Mouse (Mus musculus) 3T3-L1 (cell line): Measurements from ENCODE around the gene Spata31d1b.
"Not testable (repeated sequence)": the region's sequence is repeated elsewhere in the genome, so short reads cannot be mapped to it uniquely, and the experiment has no call there.

Source experiments
- DNase-seq: peaks from one replicate; pipeline ENCODE4 v3.0.0-alpha.2; 2015; ENCODE audit warnings: low read depth, low spot score

Spata31d1b gene

GRCm38 (mm10) chr13:59711984-59712383, at the start of gene Spata31d1b:
Spata31d1b (plus strand) TSS chr13:59712284.
- DNase-seq, result not testable (repeated sequence)

GRCm38 (mm10) chr13:59663939-59664712, 48.0 kb upstream of the Spata31d1b start:
- DNase-seq, result no peak

- DNase-seq, result no peak
These were observed 44.3 kb upstream of the Spata31d1b start for GRCm38 (mm10) chr13:59667763-59668162.

DNA sequence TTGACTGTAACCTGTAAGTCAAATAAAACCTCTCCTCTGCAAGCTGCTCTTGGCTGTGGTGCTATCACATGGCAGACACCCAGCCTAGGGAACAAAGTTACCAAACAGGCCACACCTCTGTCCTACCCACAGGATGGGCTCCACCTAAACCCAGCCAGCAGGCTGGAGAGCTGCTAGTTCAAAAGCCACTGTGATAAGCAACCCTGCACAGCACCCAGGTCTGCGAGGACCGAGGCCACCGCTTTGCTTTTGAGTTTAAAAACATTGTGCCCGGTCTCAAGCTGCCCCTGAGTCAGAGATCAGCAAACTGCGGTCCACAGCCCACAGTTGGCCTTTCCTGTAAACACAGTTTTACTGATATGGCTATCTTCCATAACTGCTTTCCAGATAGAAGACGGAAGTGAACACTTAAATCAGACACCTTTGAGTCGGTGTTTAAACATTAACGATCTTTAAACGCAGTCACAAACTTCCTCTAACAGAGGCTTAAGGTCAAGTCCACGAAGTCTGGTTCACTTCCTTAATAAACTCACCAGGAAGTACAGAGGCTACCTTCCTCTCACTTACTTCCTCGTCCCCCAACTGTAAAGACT, 43.5 kb upstream of the Spata31d1b start:
- no peak for DNase-seq

DNA sequence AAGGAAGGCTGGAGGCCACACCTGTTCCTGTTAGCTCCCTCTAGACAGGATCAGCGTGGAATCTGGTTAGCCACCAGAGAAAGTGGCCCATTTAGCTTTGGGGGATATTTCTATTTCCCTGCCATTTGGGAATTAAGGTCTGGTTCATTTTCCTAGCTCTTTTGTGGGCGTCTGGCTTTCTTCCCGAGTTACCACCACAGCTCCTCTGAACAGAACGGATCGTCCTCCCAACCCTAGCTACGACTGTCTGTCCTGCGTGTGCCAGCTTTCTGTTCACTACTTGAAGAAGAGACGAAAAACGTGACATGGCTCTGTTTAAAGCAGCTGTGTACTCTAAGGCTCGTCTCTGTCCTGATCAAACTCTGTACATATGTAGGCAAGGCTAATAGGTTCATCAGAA, 42.1 kb upstream of the Spata31d1b start:
- no peak for DNase-seq

DNA sequence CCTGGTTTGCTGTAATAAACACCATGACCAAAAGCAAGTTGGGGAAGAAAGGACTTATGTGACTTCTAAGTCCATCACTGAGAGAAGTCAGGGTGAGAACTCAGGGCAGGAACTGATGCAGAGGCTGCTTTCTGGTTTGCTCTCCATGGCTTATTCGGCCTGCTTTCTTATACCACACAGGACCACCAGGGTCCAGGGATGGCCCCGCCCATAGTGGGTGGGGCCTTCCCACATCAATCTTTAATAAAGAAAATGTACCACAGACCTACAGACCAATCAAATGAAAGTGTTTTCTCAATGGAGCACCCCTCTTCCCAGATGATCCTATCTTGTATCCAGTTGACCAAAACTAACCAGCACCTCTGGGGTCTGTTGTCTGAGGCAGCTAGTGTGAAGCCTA, 40.6 kb upstream of the Spata31d1b start:
- no peak for DNase-seq

DNA sequence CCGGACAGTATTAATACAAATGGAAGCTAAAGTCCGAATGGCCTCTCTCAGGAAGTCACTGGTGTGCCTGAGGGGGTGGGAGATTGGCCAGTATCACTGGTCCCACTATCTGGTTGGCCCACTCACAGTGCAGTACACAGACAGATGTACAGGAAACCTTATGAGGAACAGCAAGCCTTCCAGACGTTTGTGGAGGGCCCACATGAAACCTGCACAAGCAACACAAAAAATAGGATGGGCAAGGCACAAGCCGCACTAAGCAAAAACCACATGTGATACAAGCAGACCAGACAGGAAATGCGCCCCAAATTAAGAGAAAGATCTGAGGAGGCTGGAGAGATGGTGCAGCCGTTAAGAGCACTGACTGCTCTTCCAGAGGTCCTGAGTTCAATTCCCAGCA, 39.8 kb upstream of the Spata31d1b start:
- no peak for DNase-seq

DNA sequence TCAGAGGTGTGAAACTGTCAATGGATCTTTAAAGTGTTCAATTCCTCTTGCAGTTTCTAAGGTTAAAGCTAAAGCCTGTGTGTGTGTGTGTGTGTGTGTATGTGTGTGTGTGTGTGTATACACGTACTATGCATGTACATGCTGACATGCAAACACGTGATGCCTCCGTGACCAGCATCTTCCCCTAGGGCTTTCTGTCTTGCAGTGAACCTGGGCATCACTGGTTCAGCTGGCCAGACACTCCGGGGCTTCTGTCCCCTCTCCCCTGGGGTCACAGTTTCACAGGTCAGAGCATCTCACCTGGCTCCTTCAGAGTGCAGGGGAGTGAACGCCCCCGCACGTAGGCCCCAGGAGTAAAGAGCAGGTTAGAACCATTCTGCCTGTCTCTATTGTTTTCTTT, 38.5 kb upstream of the Spata31d1b start:
- DNase-seq, result no peak

- peak; percentile 26 for DNase-seq
These were observed 37.9 kb upstream of the Spata31d1b start for GRCm38 (mm10) chr13:59674215-59674614.

GRCm38 (mm10) chr13:59674761-59675150, 37.3 kb upstream of the Spata31d1b start:
- DNase-seq, result no peak

DNA sequence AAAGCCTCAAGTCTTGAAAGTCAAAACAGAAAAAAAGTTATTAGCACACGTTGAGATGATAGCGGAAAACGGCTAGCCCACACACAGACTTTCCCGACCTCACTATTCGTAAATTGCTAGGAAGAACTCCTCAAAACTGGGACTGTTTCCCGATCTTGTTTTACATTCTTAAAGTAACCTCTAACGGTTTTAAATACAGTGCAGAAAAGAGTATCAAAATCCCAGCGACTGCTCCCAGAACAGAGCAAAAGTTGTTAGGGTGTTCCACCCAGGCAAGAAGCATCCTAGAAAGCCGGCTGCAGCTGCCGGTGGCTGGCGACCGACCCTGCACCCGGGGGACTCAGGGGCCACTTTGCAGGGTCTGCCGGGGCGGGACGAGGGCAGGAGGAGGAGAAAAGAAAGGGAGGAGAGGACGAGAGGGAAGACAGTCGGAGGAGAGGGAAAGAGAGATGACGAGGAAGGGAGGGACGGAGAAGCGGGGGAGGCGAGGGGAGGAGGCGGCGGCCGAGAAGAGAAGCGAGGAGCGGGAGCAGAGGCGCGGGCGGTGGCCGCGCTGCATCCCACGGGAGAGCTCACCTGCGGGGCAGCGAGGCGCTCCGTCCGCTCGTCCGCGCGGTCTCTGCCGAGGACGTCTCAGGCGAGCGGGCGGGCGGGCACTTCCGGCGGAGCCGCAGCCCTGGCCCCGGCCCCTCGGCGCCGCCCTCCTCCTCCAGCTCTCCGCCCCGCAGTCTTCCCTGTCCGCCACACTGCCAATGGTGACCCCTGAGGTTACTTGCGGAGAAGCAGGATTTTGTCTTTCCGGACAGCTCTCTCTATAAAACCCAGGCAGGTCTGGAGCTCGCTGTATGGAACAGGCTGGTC, 36.7 kb upstream of the Spata31d1b start, which contains the start of gene Golm1:
Gene Golm1 (minus strand): TSS at position 661 of the 861 bp plus-strand sequence.
- peak; percentile 63 for DNase-seq

- no peak for DNase-seq
These were observed 35.5 kb upstream of the Spata31d1b start for GRCm38 (mm10) chr13:59676316-59677229.

DNA sequence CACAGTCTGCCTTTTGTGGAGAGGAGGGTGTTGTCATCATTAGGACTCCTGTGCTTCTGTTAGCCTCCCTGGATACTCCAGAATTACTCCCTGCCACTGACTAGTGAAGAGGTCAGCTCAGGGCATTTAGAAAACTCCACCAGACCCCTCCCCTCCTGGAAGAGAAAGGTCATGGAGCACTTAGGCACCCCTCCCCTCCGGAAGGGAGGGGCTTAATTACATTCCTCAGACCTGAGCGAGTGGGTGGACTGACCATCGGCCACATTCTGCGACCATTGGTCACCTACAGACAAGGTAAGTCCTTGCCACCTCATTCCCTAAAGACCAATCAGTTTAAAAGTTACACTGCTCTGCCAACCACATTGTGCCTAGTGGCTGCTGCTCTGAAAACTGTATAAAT, 32.8 kb upstream of the Spata31d1b start:
- no peak for DNase-seq

GRCm38 (mm10) chr13:59679908-59680307, 32.2 kb upstream of the Spata31d1b start:
- no peak for DNase-seq

DNA sequence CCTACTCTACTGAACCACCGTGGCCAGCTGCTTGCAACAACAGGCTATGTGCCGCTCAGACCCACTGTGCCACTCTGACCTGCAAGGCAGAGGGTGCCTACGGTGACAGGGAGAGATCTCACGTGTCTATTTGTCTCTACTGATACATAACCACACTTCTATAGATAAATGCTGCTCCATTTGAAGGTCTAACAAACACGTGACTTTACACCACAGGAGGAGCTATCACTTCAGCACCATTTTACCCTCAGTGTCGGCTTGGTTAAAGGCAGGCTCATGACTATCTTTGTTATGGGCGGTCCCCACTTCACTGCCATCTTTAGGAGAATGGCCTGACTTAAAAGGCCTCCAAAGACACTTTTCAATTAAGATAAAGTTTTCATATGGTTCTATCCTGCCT, 29.5 kb upstream of the Spata31d1b start:
- no peak for DNase-seq

GRCm38 (mm10) chr13:59685236-59685635, 26.8 kb upstream of the Spata31d1b start:
- no peak for DNase-seq

DNA sequence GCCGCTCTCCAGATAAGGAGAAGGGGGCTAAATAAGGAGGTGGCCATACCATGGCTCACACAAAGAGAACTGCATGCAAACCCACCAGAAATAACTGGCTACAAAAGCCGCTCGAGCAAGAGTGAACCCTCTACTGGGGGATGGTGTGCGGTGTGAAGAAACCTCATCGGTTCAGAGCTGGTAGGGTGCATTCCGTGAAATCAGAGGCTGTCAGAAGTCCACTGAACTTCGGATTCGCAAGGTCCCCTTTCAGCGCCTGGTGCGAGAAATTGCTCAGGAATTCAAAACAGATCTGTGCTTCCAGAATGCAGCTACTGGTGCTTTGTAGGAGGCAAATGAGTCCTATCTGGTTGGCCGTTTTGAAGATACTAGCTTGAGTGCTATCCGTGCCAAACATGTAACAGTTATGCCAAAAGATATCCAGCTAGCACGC, 23.7 kb upstream of the Spata31d1b start:
- DNase-seq, result no peak

- no peak for DNase-seq
These were observed 22.8 kb upstream of the Spata31d1b start for GRCm38 (mm10) chr13:59689313-59689712.

DNA sequence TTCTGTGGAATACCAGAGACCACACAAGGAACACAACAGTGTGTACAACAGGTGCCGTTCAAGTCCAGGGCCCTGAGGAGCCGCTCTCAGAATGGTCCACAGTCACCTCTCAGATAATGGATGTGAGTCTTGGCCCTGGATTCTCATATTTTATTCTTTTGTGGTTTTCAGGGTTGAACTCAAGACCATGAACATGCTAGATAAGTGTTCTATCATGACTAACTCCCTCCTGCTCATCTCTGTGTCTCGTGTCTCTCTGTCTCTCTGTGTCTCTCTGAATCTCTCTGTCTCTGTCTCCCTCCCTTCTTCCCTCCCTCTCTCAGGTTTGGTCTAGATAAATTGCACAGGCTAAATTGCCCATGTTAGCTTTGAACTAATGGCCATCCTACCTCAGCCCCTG, 22.2 kb upstream of the Spata31d1b start:
- no peak for DNase-seq

GRCm38 (mm10) chr13:59690576-59690975, 21.5 kb upstream of the Spata31d1b start:
- no peak for DNase-seq

GRCm38 (mm10) chr13:59691478-59691877, 20.6 kb upstream of the Spata31d1b start:
- DNase-seq, result no peak
